Mouse (Mus musculus) heart, embryonic 13.5 days (tissue): ENCODE measurements at regions not wholly inside any gene's neighbourhood (a gene's known extent, or its start where the extent isn't known, plus 50 kb on each side); places are given as distances from the start of the nearest gene placed in this dataset.
"Not testable (repeated sequence)": the region's sequence is repeated elsewhere in the genome, so short reads cannot be mapped to it uniquely, and the experiment has no call there.

Experiments
- ATAC-seq: fragments of 200-750 bp; cut with Nextera tagmentation; 2 replicates; pipeline ENCODE4 v1.8.0; 2017; ENCODE audit warnings: moderate TSS enrichment; ENCODE audit not compliant: insufficient number of reproducible peaks, low FRiP score, low TSS enrichment; ENCODE audit errors: extremely low read depth
- H3K27ac ChIP-seq: fragments of 300-500 bp; sonication (generic); replicated peaks from 2 replicates; pipeline ENCODE4 v1.5.1; 2015; ENCODE audit warnings: moderate library complexity, mild to moderate bottlenecking, inconsistent platforms
- H3K27me3 ChIP-seq: fragments of 300-500 bp; sonication (generic); replicated peaks from 2 replicates; pipeline ENCODE4 v1.6.1; 2015; ENCODE audit warnings: mild to moderate bottlenecking, inconsistent platforms
- H3K36me3 ChIP-seq: fragments of 300-500 bp; sonication (generic); 2 replicates; pipeline ENCODE4 v1.6.1; 2015; ENCODE audit warnings: mild to moderate bottlenecking, inconsistent platforms
- H3K4me1 ChIP-seq: fragments of 300-500 bp; sonication (generic); 2 replicates; pipeline ENCODE4 v1.6.1; 2015; ENCODE audit warnings: inconsistent platforms
- H3K4me2 ChIP-seq: fragments of 300-500 bp; sonication (generic); 2 replicates; pipeline ENCODE4 v1.6.1; 2015; ENCODE audit warnings: inconsistent platforms, mild to moderate bottlenecking, moderate library complexity
- H3K4me3 ChIP-seq: fragments of 300-500 bp; sonication (generic); 2 replicates; pipeline ENCODE4 v1.5.1; 2015; ENCODE audit warnings: moderate library complexity, mild to moderate bottlenecking, inconsistent platforms
- H3K9ac ChIP-seq: fragments of 300-500 bp; sonication (generic); 2 replicates; pipeline ENCODE4 v1.6.1; 2015; ENCODE audit warnings: inconsistent platforms, mild to moderate bottlenecking, moderate library complexity
- H3K9me3 ChIP-seq: fragments of 300-500 bp; sonication (generic); 2 replicates; pipeline ENCODE4 v1.6.1; 2016; ENCODE audit warnings: inconsistent platforms
- WGBS: fragments of 180-500 bp; shearing (Covaris S2); methylation state at CpG from one replicate; pipeline ENCODE4 v1.1.7; 2015; ENCODE audit warnings: mixed read lengths; 5-methylcytosine and 5-hydroxymethylcytosine counted together

DNA sequence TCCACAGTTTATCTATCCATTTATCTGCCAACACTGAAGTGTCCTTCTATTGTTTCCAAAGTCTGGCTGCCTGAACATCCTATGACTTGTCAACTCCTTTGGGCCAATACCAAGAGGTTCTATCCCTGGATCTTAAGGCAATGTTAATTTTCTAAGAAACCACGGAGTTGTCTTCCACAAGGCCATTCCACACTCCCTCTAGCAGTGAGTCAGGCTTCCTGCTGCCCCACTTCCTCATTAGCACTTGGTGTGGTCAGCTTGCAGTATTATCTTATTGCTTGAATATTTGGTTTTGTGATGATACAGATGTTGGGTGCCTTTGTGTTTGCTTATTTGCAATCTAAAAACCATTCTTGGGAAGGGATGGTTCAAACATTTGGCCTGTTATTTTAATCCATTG, 87.5 kb upstream of the Ppp2r2d start:
- Histone ChIP-seq H3K4me2 (no peak overlapping the region), H3K27ac (no peak overlapping the region), H3K9me3 (no peaks in the 10 kb centered on the region), H3K4me3 (no peak overlapping the region), H3K27me3 (no peaks in the 10 kb centered on the region), H3K4me1 (no peaks in the 10 kb centered on the region), H3K36me3 (no peaks in the 10 kb centered on the region), H3K9ac (no peak overlapping the region)
- no peak for ATAC-seq
- WGBS = 48% methylated on average over 1 of the region's 1 CpGs

DNA sequence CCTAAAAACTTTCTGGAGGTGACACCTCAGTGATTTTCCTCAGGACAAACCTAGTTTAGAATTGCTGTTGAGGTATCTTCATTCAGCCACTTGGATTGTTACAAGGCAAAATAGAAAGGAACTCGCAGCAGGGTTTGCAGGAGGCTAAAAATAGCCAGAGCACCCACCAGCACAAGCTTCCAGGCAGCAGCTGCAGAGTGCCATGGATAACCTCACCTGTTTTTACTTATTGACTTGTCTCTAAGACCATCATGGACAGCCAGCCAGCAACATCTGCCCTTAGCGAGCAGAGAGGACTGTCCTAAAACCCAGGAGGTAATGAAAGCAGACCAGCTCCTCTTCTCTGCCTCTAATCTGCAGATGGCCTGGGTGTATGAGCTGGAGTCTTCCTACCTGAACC, 97.4 kb upstream of the Ppp2r2d start:
- no peak for ATAC-seq
- H3K9me3 ChIP-seq = no peaks in the 10 kb centered on the region
- no peak overlapping the region for H3K4me3 ChIP-seq
- no peaks in the 10 kb centered on the region for H3K36me3 ChIP-seq
- H3K4me2 ChIP-seq = no peak overlapping the region
- H3K9ac ChIP-seq = no peak overlapping the region
- WGBS = 44% methylated on average over 2 of the region's 2 CpGs
- no peaks in the 10 kb centered on the region for H3K27me3 ChIP-seq
- H3K27ac ChIP-seq = no peak overlapping the region
- peaks cover 17% of the 10 kb centered on the region for H3K4me1 ChIP-seq

DNA sequence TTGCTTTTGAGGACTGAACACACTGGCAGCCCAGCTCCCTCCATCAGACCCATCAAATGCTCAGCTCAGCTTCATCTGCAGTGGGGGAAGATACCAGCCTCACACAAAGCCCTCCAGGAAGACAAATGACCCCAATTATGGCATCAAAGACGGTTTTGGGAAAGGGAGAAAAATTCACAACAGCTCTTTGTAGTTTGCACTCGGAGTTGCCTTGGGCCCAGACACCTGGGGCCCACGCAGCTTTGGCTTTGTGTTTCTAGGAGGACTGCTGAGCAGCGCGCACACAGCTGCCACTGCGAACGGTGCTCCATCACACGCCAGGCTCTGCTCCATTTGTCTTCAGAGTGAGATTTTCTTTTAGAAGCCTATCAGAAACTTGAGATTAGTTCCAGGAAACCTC, 99.3 kb upstream of the Ppp2r2d start:
- Histone ChIP-seq H3K4me1 (peaks cover 17% of the 10 kb centered on the region), H3K4me3 (no peak overlapping the region), H3K4me2 (no peak overlapping the region), H3K36me3 (no peaks in the 10 kb centered on the region), H3K27me3 (no peaks in the 10 kb centered on the region), H3K27ac (no peak overlapping the region), H3K9ac (no peak overlapping the region), H3K9me3 (no peaks in the 10 kb centered on the region)
- no peak for ATAC-seq
- 75% methylated on average over 8 of the region's 8 CpGs for WGBS

- Histone ChIP-seq H3K27ac (no peak overlapping the region), H3K4me2 (no peak overlapping the region), H3K36me3 (no peaks in the 10 kb centered on the region), H3K4me1 (peaks cover 2% of the 10 kb centered on the region; the same call in 1 of the 2 replicates), H3K9ac (no peak overlapping the region), H3K4me3 (no peak overlapping the region), H3K9me3 (no peaks in the 10 kb centered on the region), H3K27me3 (no peaks in the 10 kb centered on the region)
- 81% methylated on average over 4 of the region's 4 CpGs for WGBS
- no peak for ATAC-seq
Observed at GRCm38 (mm10) chr7:138742516-138742845, 103.4 kb upstream of the Ppp2r2d start.

GRCm38 (mm10) chr7:138741816-138742515, 103.9 kb upstream of the Ppp2r2d start:
- Histone ChIP-seq H3K9ac (no peak overlapping the region), H3K36me3 (no peaks in the 10 kb centered on the region), H3K4me1 (no peaks in the 10 kb centered on the region), H3K27me3 (no peaks in the 10 kb centered on the region), H3K9me3 (no peaks in the 10 kb centered on the region), H3K4me2 (no peak overlapping the region), H3K27ac (no peak overlapping the region), H3K4me3 (no peak overlapping the region)
- 61% methylated on average over 7 of the region's 7 CpGs for WGBS
- ATAC-seq = no peak

DNA sequence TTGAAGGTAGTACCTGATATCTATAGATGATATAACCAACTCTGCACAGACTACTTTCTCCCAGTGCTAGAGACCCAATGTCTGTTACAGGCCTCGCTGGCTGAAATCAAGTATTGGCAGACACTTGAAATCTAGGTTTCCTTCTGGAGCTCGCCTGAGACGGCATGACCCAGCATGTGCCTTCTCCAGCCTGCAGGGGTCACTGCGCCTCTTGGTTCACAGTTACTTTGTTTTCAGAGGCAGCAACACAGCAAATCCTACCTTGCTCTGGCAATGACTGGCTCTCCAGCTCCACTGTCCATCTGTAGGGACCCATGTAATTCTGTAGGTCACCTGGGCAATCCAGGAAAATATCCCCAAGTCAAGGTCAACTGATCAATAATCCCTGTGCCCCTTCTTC, 111.6 kb upstream of the Ppp2r2d start:
- no peak overlapping the region for H3K4me3 ChIP-seq
- H3K9me3 ChIP-seq = no peaks in the 10 kb centered on the region
- ATAC-seq = no peak
- H3K27me3 ChIP-seq = no peaks in the 10 kb centered on the region
- 23% methylated on average over 4 of the region's 4 CpGs for WGBS
- H3K36me3 ChIP-seq = no peaks in the 10 kb centered on the region
- H3K27ac ChIP-seq = no peak overlapping the region
- no peaks in the 10 kb centered on the region for H3K4me1 ChIP-seq
- H3K9ac ChIP-seq = no peak overlapping the region
- H3K4me2 ChIP-seq = no peak overlapping the region

GRCm38 (mm10) chr7:138724829-138725228, 121.0 kb upstream of the Ppp2r2d start:
- Histone ChIP-seq H3K4me1 (no peaks in the 10 kb centered on the region), H3K4me3 (no peak overlapping the region), H3K9me3 (no peaks in the 10 kb centered on the region), H3K27ac (no peak overlapping the region), H3K9ac (no peak overlapping the region), H3K4me2 (no peak overlapping the region), H3K36me3 (no peaks in the 10 kb centered on the region), H3K27me3 (0 out of 2 replicates have a peak, but pooled peaks cover 4% of the 10 kb centered on the region)
- no peak for ATAC-seq
- 66% methylated on average over 2 of the region's 2 CpGs for WGBS

DNA sequence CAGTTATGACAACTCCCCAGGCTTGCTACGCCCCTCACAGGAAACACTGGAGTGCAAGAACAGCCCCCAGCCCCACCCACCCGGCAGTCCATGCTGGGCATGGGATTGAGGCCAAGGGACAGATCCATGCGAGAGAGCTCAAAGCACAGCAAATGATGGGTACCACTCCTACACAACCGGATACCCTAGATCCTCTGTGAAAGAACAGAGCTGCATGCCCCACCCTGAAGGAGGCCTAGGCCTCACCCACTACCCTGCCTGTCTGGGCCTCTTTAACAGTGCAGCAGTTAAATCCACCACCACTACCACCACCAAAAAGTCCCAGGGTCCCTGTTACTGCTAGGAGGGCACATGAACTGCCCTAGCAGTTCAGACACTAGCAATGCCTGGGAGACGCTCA, 126.3 kb upstream of the Ppp2r2d start:
- Histone ChIP-seq H3K9ac (no peak overlapping the region), H3K36me3 (no peaks in the 10 kb centered on the region), H3K4me2 (no peak overlapping the region), H3K9me3 (no peaks in the 10 kb centered on the region), H3K4me3 (no peak overlapping the region), H3K27ac (no peak overlapping the region), H3K27me3 (no peaks in the 10 kb centered on the region), H3K4me1 (no peaks in the 10 kb centered on the region)
- WGBS = 73% methylated on average over 5 of the region's 5 CpGs
- ATAC-seq = no peak

GRCm38 (mm10) chr7:138719115-138719514, 126.8 kb upstream of the Ppp2r2d start:
- no peaks in the 10 kb centered on the region for H3K9me3 ChIP-seq
- no peak overlapping the region for H3K4me3 ChIP-seq
- H3K36me3 ChIP-seq = no peaks in the 10 kb centered on the region
- ATAC-seq = no peak
- H3K4me2 ChIP-seq = no peak overlapping the region
- H3K27ac ChIP-seq = no peak overlapping the region
- H3K27me3 ChIP-seq = no peaks in the 10 kb centered on the region
- no peak overlapping the region for H3K9ac ChIP-seq
- no peaks in the 10 kb centered on the region for H3K4me1 ChIP-seq
- 65% methylated on average over 3 of the region's 3 CpGs for WGBS

DNA sequence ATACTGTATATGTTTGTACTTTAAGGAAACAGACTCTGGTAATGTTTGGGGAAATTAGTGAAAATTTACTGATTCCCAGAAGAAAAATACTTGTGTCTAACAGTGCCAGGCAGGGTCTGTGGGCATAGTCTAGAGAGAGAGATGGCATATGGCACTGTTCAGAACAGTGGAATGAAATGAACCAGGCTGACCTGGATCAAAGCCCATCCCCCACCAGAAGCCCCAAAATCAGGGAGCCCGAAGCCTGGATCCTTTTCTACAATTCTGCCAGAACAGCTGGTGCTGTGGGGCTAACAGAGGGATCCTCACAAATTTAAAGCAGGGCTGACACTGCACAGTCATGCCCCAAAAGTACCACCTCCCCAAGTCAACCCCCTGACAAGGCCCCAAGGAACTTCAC, 131.1 kb upstream of the Ppp2r2d start:
- no peak for ATAC-seq
- H3K27ac ChIP-seq = no peak overlapping the region
- WGBS = 85% methylated on average over 1 of the region's 1 CpGs
- H3K4me2 ChIP-seq = no peak overlapping the region
- H3K27me3 ChIP-seq = peaks cover 4% of the 10 kb centered on the region; the same call in 1 of the 2 replicates
- H3K4me3 ChIP-seq = no peak overlapping the region
- H3K4me1 ChIP-seq = no peaks in the 10 kb centered on the region
- H3K9ac ChIP-seq = no peak overlapping the region
- H3K9me3 ChIP-seq = no peaks in the 10 kb centered on the region
- H3K36me3 ChIP-seq = no peaks in the 10 kb centered on the region

- Histone ChIP-seq H3K9me3 (no peaks in the 10 kb centered on the region), H3K4me3 (no peak overlapping the region), H3K36me3 (no peaks in the 10 kb centered on the region), H3K27me3 (peaks cover 4% of the 10 kb centered on the region; the same call in 1 of the 2 replicates), H3K4me2 (no peak overlapping the region), H3K9ac (no peak overlapping the region), H3K4me1 (no peaks in the 10 kb centered on the region), H3K27ac (no peak overlapping the region)
- WGBS = 69% methylated on average over 6 of the region's 6 CpGs
- no peak for ATAC-seq
Observed at GRCm38 (mm10) chr7:138708373-138708772, 137.5 kb upstream of the Ppp2r2d start.

DNA sequence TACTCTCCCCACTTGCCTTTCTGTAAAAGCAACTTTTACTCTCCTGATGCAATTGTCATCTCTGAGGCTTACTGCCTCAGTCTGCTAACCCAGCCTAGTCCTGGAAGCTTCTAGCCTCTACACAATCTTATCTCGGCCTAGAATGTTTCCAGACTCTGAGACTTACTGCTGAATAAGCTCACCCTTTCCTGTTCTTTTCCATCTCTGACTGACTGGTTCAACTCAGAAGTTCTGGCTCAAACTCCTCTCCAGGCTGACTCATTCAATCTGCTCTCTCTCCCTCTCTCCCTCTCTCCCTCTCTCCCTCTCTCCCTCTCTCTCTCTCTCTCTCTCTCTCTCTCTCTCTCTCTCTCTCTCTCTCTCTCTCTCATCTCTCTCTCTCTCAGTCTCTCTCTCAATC, 146.3 kb upstream of the Ppp2r2d start:
- not testable (repeated sequence) for H3K27me3 ChIP-seq, H3K27ac ChIP-seq, H3K4me1 ChIP-seq, H3K36me3 ChIP-seq, H3K9ac ChIP-seq, ATAC-seq, H3K4me3 ChIP-seq, H3K4me2 ChIP-seq, H3K9me3 ChIP-seq
- WGBS = 26% methylated on average over 1 of the region's 1 CpGs
